Mouse (Mus musculus): ENCODE measurements around the gene Sema5b. TPM values are rescaled to one million over a fixed set of nuclear protein-coding genes. Genes with fewer than 3 reads are reported as not detected.

The Sema5b gene
- polyA plus RNA-seq, 1 experiment, result 0.28 TPM

- H3K4me3 ChIP-seq (ENCODE audit: extremely low read depth, insufficient read depth, insufficient read length), result no peak overlapping the region
- TF ChIP-seq CTCF (IDR thresholded peaks at IDR 0.05; ENCODE audit: extremely low read depth, insufficient read depth, insufficient read length, insufficient replicate concordance), result no peak
- WGBS, result 87% methylated on average over 3 of the region's 3 CpGs
- no peak for DNase-seq (ENCODE audit: low read depth in 1 of 2, low spot score in 2 of 2)
- no peak overlapping the region for H3K27ac ChIP-seq (ENCODE audit: insufficient read depth, low read length)
- no peaks in the 10 kb centered on the region for H3K27me3 ChIP-seq (ENCODE audit: control insufficient read depth, insufficient read depth, low read length)
- H3K4me1 ChIP-seq (ENCODE audit: control insufficient read depth, insufficient read depth, insufficient read length), result no peaks in the 10 kb centered on the region
- H3K36me3 ChIP-seq (ENCODE audit: control insufficient read depth, insufficient read depth, low read length), result no peaks in the 10 kb centered on the region
Observed at GRCm38 (mm10) chr16:35652706-35653105, 111.8 kb downstream of the Sema5b start.

GRCm38 (mm10) chr16:35653951-35654350 is 113.0 kb downstream of the Sema5b start:
- no peaks in the 10 kb centered on the region for H3K36me3 ChIP-seq (ENCODE audit: control insufficient read depth, insufficient read depth, low read length)
- no peak for TF ChIP-seq POLR2A (IDR thresholded peaks at IDR 0.05; ENCODE audit: low read depth, low read length)
- no peak for TF ChIP-seq CTCF (IDR thresholded peaks at IDR 0.05; ENCODE audit: extremely low read depth, insufficient read depth, insufficient read length, insufficient replicate concordance)
- H3K27ac ChIP-seq (ENCODE audit: insufficient read depth, low read length), result no peak overlapping the region
- no peaks in the 10 kb centered on the region for H3K4me1 ChIP-seq (ENCODE audit: control insufficient read depth, insufficient read depth, insufficient read length)
- no peaks in the 10 kb centered on the region for H3K27me3 ChIP-seq (ENCODE audit: control insufficient read depth, insufficient read depth, low read length)
- 92% methylated on average over 5 of the region's 5 CpGs for WGBS
- DNase-seq (ENCODE audit: low read depth in 1 of 2, low spot score in 2 of 2), result no peak
- H3K4me3 ChIP-seq (ENCODE audit: extremely low read depth, insufficient read depth, insufficient read length), result no peak overlapping the region

- H3K4me1 ChIP-seq (ENCODE audit: control insufficient read depth, insufficient read depth, insufficient read length), result no peaks in the 10 kb centered on the region; the same call in 1 of the 2 replicates
- peaks cover 11% of the 10 kb centered on the region for H3K27me3 ChIP-seq (ENCODE audit: control insufficient read depth, insufficient read depth, low read length)
- TF ChIP-seq POLR2A (IDR thresholded peaks at IDR 0.05; ENCODE audit: low read depth, low read length) (no peak), CTCF (IDR thresholded peaks at IDR 0.05; ENCODE audit: extremely low read depth, insufficient read depth, insufficient read length, insufficient replicate concordance) (no peak)
- H3K4me3 ChIP-seq (ENCODE audit: extremely low read depth, insufficient read depth, insufficient read length), result no peak overlapping the region
- H3K36me3 ChIP-seq (ENCODE audit: control insufficient read depth, insufficient read depth, low read length), result no peaks in the 10 kb centered on the region
- WGBS, result 7% methylated on average over 36 of the region's 36 CpGs
- H3K27ac ChIP-seq (ENCODE audit: insufficient read depth, low read length), result no peak overlapping the region
- no peak for DNase-seq (ENCODE audit: low read depth in 1 of 2, low spot score in 2 of 2)
Observed at GRCm38 (mm10) chr16:35660222-35660621, 119.3 kb downstream of the Sema5b start.

GRCm38 (mm10) chr16:35663831-35664414 is 123.0 kb downstream of the Sema5b start:
- H3K36me3 ChIP-seq (ENCODE audit: control insufficient read depth, insufficient read depth, low read length), result no peaks in the 10 kb centered on the region
- H3K27ac ChIP-seq (ENCODE audit: insufficient read depth, low read length), result no peak overlapping the region
- DNase-seq (ENCODE audit: low read depth in 1 of 2, low spot score in 2 of 2), result no peak
- 90% methylated on average over 9 of the region's 9 CpGs for WGBS
- peaks cover 11% of the 10 kb centered on the region for H3K27me3 ChIP-seq (ENCODE audit: control insufficient read depth, insufficient read depth, low read length)
- no peak overlapping the region for H3K4me3 ChIP-seq (ENCODE audit: extremely low read depth, insufficient read depth, insufficient read length)
- no peaks in the 10 kb centered on the region; the same call in 1 of the 2 replicates for H3K4me1 ChIP-seq (ENCODE audit: control insufficient read depth, insufficient read depth, insufficient read length)
- TF ChIP-seq POLR2A (IDR thresholded peaks at IDR 0.05; ENCODE audit: low read depth, low read length) (no peak), CTCF (IDR thresholded peaks at IDR 0.05; ENCODE audit: extremely low read depth, insufficient read depth, insufficient read length, insufficient replicate concordance) (no peak)

GRCm38 (mm10) chr16:35664847-35665246 is 123.9 kb downstream of the Sema5b start:
- Histone ChIP-seq H3K4me3 (ENCODE audit: extremely low read depth, insufficient read depth, insufficient read length) (no peak overlapping the region), H3K27ac (ENCODE audit: insufficient read depth, low read length) (no peak overlapping the region), H3K27me3 (ENCODE audit: control insufficient read depth, insufficient read depth, low read length) (peaks cover 8% of the 10 kb centered on the region), H3K4me1 (ENCODE audit: control insufficient read depth, insufficient read depth, insufficient read length) (no peaks in the 10 kb centered on the region; the same call in 1 of the 2 replicates), H3K36me3 (ENCODE audit: control insufficient read depth, insufficient read depth, low read length) (no peaks in the 10 kb centered on the region)
- WGBS, result 80% methylated on average over 4 of the region's 4 CpGs
- no peak for TF ChIP-seq POLR2A (IDR thresholded peaks at IDR 0.05; ENCODE audit: low read depth, low read length)
- TF ChIP-seq CTCF (IDR thresholded peaks at IDR 0.05; ENCODE audit: extremely low read depth, insufficient read depth, insufficient read length, insufficient replicate concordance), result no peak
- DNase-seq (ENCODE audit: low read depth in 1 of 2, low spot score in 2 of 2), result no peak

GRCm38 (mm10) chr16:35677511-35678113 is 136.7 kb downstream of the Sema5b start:
- no peak for DNase-seq (ENCODE audit: low read depth in 1 of 2, low spot score in 2 of 2)
- H3K4me3 ChIP-seq (ENCODE audit: extremely low read depth, insufficient read depth, insufficient read length), result no peak overlapping the region
- no peaks in the 10 kb centered on the region for H3K36me3 ChIP-seq (ENCODE audit: control insufficient read depth, insufficient read depth, low read length)
- H3K27ac ChIP-seq (ENCODE audit: insufficient read depth, low read length), result no peak overlapping the region
- TF ChIP-seq POLR2A (IDR thresholded peaks at IDR 0.05; ENCODE audit: low read depth, low read length), result no peak
- no peak for TF ChIP-seq CTCF (IDR thresholded peaks at IDR 0.05; ENCODE audit: extremely low read depth, insufficient read depth, insufficient read length, insufficient replicate concordance)
- 73% methylated on average over 8 of the region's 8 CpGs for WGBS
- no peaks in the 10 kb centered on the region for H3K27me3 ChIP-seq (ENCODE audit: control insufficient read depth, insufficient read depth, low read length)
- no peaks in the 10 kb centered on the region for H3K4me1 ChIP-seq (ENCODE audit: control insufficient read depth, insufficient read depth, insufficient read length)

GRCm38 (mm10) chr16:35678476-35678875 is 137.5 kb downstream of the Sema5b start:
- H3K4me3 ChIP-seq (ENCODE audit: extremely low read depth, insufficient read depth, insufficient read length), result no peak overlapping the region
- WGBS, result 30% methylated on average over 3 of the region's 3 CpGs
- H3K27me3 ChIP-seq (ENCODE audit: control insufficient read depth, insufficient read depth, low read length), result no peaks in the 10 kb centered on the region
- no peak overlapping the region for H3K27ac ChIP-seq (ENCODE audit: insufficient read depth, low read length)
- no peak for TF ChIP-seq POLR2A (IDR thresholded peaks at IDR 0.05; ENCODE audit: low read depth, low read length)
- TF ChIP-seq CTCF (IDR thresholded peaks at IDR 0.05; ENCODE audit: extremely low read depth, insufficient read depth, insufficient read length, insufficient replicate concordance), result no peak
- H3K4me1 ChIP-seq (ENCODE audit: control insufficient read depth, insufficient read depth, insufficient read length), result no peaks in the 10 kb centered on the region
- no peak for DNase-seq (ENCODE audit: low read depth in 1 of 2, low spot score in 2 of 2)
- H3K36me3 ChIP-seq (ENCODE audit: control insufficient read depth, insufficient read depth, low read length), result no peaks in the 10 kb centered on the region

Measured in spleen, adult 2 months (tissue).